Mouse (Mus musculus) midbrain, embryonic 13.5 days (tissue): ENCODE measurements around the gene Trim65. TPM values are rescaled to one million over a fixed set of nuclear protein-coding genes. Genes with fewer than 3 reads are reported as not detected.
A peak's percentile ranks its signal among the peaks of the same experiment; 100 is the strongest.

Source experiments
- ATAC-seq: fragments of 200-750 bp; cut with Nextera tagmentation; 2 replicates; pipeline ENCODE4 v1.8.0; 2017; ENCODE audit warnings: mild to moderate bottlenecking, moderate TSS enrichment, moderate library complexity
- H3K27ac ChIP-seq: fragments of 300-500 bp; sonication (generic); 2 replicates; pipeline ENCODE4 v1.5.1; 2015; ENCODE audit warnings: inconsistent platforms, mild to moderate bottlenecking, moderate library complexity
- H3K27me3 ChIP-seq: fragments of 300-500 bp; sonication (generic); 2 replicates; pipeline ENCODE4 v1.6.1; 2015; ENCODE audit warnings: mild to moderate bottlenecking, inconsistent platforms
- H3K36me3 ChIP-seq: fragments of 300-500 bp; sonication (generic); 2 replicates; pipeline ENCODE4 v1.6.1; 2015; ENCODE audit warnings: mild to moderate bottlenecking, inconsistent platforms
- H3K4me1 ChIP-seq: fragments of 300-500 bp; sonication (generic); replicated peaks from 2 replicates; pipeline ENCODE4 v1.6.1; 2015; ENCODE audit warnings: inconsistent platforms
- H3K4me2 ChIP-seq: fragments of 300-500 bp; sonication (generic); replicated peaks from 2 replicates; pipeline ENCODE4 v1.6.1; 2015; ENCODE audit warnings: moderate library complexity, mild to moderate bottlenecking, inconsistent platforms
- H3K4me3 ChIP-seq: fragments of 300-500 bp; sonication (generic); replicated peaks from 2 replicates; pipeline ENCODE4 v1.5.1; 2015; ENCODE audit warnings: mild to moderate bottlenecking, inconsistent platforms
- H3K9ac ChIP-seq: fragments of 300-500 bp; sonication (generic); replicated peaks from 2 replicates; pipeline ENCODE4 v1.6.1; 2015; ENCODE audit warnings: mild to moderate bottlenecking, inconsistent platforms
- H3K9me3 ChIP-seq: fragments of 300-500 bp; sonication (generic); 2 replicates; pipeline ENCODE4 v1.6.1; 2016; ENCODE audit warnings: mild to moderate bottlenecking, inconsistent platforms
- WGBS: fragments of 180-500 bp; shearing (Covaris S2); methylation state at CpG from one replicate; pipeline ENCODE4 v1.1.7; 2015; 5-methylcytosine and 5-hydroxymethylcytosine counted together
- polyA plus RNA-seq: library from polyadenylated mRNA; unstranded; fragments of >200 nt; fragmentation: Nextera tagmentation; extraction: Ambion mirVana; gene quantifications from 2 replicates; pipeline ENCODE4 v1.2.1, GENCODE M21; 2015

Trim65 gene
- polyA plus RNA-seq, 1 experiment from 2014 or later: 1.8 TPM

DNA sequence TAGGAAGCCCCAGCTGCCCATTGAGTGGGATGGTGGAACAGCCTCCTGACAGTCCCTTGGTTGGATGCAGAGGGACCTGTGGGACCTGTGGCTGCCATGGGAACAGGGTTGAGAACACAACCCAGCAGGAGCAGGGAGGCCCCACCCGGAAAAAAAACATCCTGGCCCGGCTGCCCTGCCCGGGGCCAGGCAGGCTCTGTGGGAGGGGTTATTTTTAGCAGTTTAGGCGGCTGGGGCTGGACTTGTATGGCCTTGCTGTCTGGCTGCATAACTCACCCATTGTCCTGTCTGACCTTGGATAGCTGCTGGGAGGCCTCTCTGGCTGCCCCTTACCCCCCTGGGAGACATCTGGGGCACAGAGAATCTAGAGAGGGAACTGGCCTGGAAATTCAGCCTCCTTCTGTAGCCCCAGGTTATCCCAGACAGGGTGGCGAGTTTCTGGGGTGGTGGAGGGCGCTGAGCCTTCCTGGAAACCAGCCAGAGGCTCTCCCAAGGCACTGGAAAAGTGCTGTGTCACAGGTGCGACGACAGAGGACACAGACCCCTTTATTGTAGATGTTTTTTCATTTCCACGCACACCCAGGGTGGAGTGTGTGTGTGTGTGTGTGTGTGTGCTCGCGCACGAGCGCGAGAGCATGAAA is 26.8 kb downstream of the Trim65 start:
- Histone ChIP-seq H3K4me3 (no peak overlapping the region), H3K9ac (no peak overlapping the region), H3K4me1 (peaks cover 48% of the 10 kb centered on the region), H3K4me2 (no peak overlapping the region), H3K27ac (no peak overlapping the region), H3K36me3 (no peaks in the 10 kb centered on the region), H3K9me3 (no peaks in the 10 kb centered on the region), H3K27me3 (peaks cover 39% of the 10 kb centered on the region)
- ATAC-seq: 0 out of 2 replicates have a peak, but pooled peaks have one; percentile 19
- 47% methylated on average over 14 of the region's 14 CpGs for WGBS

DNA sequence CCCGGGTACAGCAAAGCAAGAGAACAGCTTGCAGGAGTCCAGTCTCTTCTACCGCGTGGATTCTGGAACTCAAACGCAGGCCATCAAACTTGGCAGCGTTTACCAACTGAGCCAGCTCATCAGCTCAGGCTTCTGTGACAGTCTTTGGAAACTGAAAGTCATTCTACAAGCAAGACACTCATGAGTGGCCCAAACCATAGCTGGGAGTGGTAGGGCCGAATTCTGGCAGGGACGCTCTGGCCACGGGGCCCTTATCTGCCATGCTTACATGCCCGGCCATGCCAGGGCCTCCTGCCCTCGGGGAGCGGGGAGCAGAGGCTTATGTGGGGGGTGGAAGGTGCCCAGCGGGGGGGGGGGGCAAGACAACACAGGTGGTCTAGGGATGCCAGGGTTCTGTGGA is 27.4 kb downstream of the Trim65 start:
- no peak for ATAC-seq
- H3K27ac ChIP-seq: no peak overlapping the region
- no peak overlapping the region for H3K4me3 ChIP-seq
- H3K9me3 ChIP-seq: no peaks in the 10 kb centered on the region
- peaks cover 43% of the 10 kb centered on the region for H3K4me1 ChIP-seq
- H3K36me3 ChIP-seq: no peaks in the 10 kb centered on the region
- no peak overlapping the region for H3K9ac ChIP-seq
- peaks cover 33% of the 10 kb centered on the region for H3K27me3 ChIP-seq
- WGBS: 87% methylated on average over 11 of the region's 12 CpGs
- no peak overlapping the region for H3K4me2 ChIP-seq

DNA sequence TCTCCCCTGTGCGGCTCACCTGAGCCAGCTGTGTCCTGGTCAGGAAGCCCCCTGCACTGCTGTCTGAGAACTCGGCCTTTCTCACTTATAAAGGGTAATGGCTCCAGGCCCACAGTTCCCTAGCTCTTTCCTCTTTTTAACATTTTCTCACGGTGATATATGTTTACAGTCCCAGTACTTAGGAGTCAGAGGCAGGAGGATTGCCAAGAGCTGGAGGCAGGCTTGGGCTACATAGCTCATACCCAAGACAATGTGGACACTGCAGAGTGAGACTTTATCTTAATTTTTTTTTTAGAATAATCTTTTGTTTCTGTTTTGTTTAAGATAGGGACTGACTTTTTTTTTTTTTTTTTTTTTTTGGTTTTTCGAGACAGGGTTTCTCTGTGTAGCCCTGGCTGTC is 28.5 kb downstream of the Trim65 start:
- Histone ChIP-seq H3K9me3 (no peaks in the 10 kb centered on the region), H3K27ac (peak overlapping the region; percentile 76), H3K4me1 (peaks cover 34% of the 10 kb centered on the region), H3K9ac (no peak overlapping the region; the same call in 1 of the 2 replicates), H3K4me3 (no peak overlapping the region), H3K27me3 (peaks cover 22% of the 10 kb centered on the region), H3K4me2 (no peak overlapping the region), H3K36me3 (no peaks in the 10 kb centered on the region)
- ATAC-seq: peak; percentile 43; the same call in 1 of the 2 replicates
- WGBS: 61% methylated on average over 3 of the region's 4 CpGs

DNA sequence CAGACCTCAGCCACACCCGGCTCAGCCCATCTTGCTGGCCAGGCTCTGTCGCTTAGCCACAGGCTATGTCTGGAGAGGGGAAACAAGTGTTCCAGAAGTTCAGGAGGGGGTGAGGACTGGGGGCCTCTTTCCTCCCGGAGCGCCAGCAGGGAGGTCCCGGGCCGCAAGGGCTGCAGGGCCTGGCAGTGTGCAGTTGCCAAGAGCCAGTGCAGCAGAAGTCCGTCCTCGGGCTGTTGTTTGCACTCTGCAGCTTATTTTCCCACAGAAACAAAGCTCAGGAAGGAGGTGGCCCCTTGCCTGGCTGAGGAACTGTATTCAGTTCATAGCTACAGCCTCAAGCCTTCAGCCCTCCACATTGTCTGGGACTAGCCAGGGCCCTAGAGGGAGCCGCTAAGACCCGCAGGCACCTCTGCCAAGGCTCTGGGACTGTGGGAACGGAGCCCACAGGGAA is 29.0 kb downstream of the Trim65 start:
- H3K36me3 ChIP-seq: no peaks in the 10 kb centered on the region
- H3K27me3 ChIP-seq: peaks cover 17% of the 10 kb centered on the region
- WGBS: 44% methylated on average over 11 of the region's 11 CpGs
- H3K9ac ChIP-seq: peak overlapping the region; percentile 41; the same call in 1 of the 2 replicates
- ATAC-seq: peak; percentile 66; the same call in 1 of the 2 replicates
- no peak overlapping the region for H3K4me2 ChIP-seq
- no peaks in the 10 kb centered on the region for H3K9me3 ChIP-seq
- no peak overlapping the region for H3K4me3 ChIP-seq
- H3K27ac ChIP-seq: peak overlapping the region; percentile 76
- H3K4me1 ChIP-seq: peaks cover 29% of the 10 kb centered on the region

DNA sequence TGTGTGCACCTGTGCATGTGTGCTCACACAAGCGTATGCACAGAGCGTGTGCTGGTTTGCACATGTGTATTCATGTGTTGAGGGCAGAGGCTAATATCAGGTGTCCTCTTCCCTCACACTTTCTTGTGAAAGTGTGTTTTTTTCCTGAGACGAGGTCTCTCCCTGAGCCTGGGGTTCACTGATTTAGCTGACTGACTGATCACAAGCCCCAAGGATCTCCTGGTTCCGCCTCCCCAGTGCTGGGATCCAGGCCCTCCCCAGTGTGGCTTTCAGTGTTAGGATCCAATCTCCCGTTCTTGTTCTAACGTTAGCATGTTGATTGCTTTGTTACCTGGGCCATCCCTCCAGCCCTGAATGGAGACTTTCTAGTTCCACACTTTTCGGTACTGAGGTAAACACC is 30.1 kb downstream of the Trim65 start:
- Histone ChIP-seq H3K9me3 (no peaks in the 10 kb centered on the region), H3K4me1 (peaks cover 20% of the 10 kb centered on the region), H3K27me3 (peaks cover 6% of the 10 kb centered on the region), H3K4me3 (no peak overlapping the region), H3K36me3 (no peaks in the 10 kb centered on the region), H3K9ac (no peak overlapping the region), H3K27ac (no peak overlapping the region), H3K4me2 (no peak overlapping the region)
- ATAC-seq: no peak
- 84% methylated on average over 7 of the region's 7 CpGs for WGBS

DNA sequence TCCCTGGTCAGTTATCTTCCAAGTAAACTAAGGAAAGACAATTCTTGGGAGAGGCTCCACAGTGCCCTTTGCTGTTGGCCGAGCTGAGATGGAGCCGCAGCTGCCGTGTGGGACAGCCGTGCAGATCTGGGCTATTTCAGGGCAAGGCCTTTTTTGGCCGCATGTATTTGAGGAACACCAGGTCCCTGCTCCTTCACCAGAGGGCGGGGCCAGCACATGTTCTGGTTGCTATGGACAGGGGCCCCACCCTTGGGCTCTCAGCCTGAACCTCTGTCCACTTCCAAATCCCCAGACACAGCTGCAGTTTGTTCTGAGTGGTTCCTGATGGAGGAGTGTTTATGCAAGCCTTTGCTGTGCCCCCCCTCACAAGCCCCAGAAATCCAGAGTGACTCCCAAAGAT is 30.5 kb downstream of the Trim65 start:
- H3K36me3 ChIP-seq: no peaks in the 10 kb centered on the region
- H3K9me3 ChIP-seq: no peaks in the 10 kb centered on the region
- WGBS: 86% methylated on average over 6 of the region's 6 CpGs
- no peak overlapping the region for H3K27ac ChIP-seq
- no peak overlapping the region for H3K4me2 ChIP-seq
- ATAC-seq: no peak
- H3K4me3 ChIP-seq: no peak overlapping the region
- H3K27me3 ChIP-seq: peaks cover 1% of the 10 kb centered on the region
- H3K9ac ChIP-seq: no peak overlapping the region
- H3K4me1 ChIP-seq: peaks cover 20% of the 10 kb centered on the region

DNA sequence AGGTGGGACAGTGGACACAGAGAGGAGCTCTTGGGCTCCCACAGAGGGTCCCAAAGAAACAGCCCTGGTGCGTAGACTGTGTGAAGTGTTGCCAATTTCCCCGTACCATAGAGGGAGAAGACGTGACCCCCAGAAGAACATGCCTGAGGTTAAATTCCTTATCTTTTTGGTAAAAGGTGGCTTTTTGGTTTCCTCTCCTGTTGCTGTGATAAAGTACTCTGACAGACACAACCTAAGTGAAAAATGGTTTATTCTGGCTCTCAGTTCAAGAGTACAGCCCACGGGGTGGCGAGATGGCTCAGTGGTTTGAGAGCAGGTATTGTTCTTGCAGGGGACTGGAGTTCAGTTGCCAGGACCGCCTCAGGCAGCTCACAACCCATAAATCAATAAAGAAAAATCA is 31.5 kb downstream of the Trim65 start:
- H3K27ac ChIP-seq: no peak overlapping the region
- no peaks in the 10 kb centered on the region for H3K27me3 ChIP-seq
- 92% methylated on average over 6 of the region's 6 CpGs for WGBS
- no peak for ATAC-seq
- no peak overlapping the region for H3K4me2 ChIP-seq
- H3K4me3 ChIP-seq: no peak overlapping the region
- no peak overlapping the region for H3K9ac ChIP-seq
- H3K4me1 ChIP-seq: peaks cover 18% of the 10 kb centered on the region
- no peaks in the 10 kb centered on the region for H3K36me3 ChIP-seq
- no peaks in the 10 kb centered on the region for H3K9me3 ChIP-seq

DNA sequence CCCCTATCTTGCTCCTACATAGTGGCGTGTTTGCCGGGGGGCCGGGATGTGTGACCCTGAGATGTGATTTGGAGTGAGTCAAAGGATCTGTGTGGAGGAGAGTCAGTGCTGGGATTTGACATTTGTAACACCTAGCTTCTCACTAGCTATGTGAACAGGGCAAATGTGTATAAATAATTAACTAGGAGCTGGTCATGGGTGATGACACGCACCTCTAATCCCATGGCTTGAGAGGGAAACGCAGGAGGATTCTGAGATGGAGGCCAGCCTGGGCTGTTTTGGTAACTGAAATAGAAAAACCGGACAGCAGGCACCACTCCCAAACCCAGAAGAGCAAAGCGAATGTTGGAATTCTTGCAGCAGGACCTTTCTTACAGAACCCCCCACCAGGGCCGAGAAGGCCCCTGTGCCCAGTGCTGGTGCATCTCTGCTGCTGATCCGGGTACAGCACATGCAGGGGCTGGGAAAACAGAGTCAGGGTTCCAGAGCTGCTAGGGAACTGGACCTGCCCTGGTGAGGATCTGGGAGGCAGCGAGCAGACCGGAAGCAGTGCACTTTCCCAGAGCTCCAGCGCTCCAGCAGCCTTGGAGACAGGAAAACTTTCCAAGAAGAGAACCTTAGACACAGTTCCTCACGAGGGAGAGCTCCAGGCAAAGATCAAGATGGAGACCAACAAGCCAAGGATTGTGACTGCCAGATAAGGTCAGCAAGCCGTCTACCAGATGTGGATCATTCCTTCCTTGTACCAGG is 32.0 kb downstream of the Trim65 start:
- Histone ChIP-seq H3K36me3 (no peaks in the 10 kb centered on the region), H3K9me3 (no peaks in the 10 kb centered on the region), H3K4me1 (peaks cover 12% of the 10 kb centered on the region), H3K27me3 (no peaks in the 10 kb centered on the region), H3K4me3 (no peak overlapping the region), H3K9ac (no peak overlapping the region), H3K27ac (no peak overlapping the region), H3K4me2 (no peak overlapping the region)
- WGBS: 76% methylated on average over 14 of the region's 14 CpGs
- ATAC-seq: no peak

DNA sequence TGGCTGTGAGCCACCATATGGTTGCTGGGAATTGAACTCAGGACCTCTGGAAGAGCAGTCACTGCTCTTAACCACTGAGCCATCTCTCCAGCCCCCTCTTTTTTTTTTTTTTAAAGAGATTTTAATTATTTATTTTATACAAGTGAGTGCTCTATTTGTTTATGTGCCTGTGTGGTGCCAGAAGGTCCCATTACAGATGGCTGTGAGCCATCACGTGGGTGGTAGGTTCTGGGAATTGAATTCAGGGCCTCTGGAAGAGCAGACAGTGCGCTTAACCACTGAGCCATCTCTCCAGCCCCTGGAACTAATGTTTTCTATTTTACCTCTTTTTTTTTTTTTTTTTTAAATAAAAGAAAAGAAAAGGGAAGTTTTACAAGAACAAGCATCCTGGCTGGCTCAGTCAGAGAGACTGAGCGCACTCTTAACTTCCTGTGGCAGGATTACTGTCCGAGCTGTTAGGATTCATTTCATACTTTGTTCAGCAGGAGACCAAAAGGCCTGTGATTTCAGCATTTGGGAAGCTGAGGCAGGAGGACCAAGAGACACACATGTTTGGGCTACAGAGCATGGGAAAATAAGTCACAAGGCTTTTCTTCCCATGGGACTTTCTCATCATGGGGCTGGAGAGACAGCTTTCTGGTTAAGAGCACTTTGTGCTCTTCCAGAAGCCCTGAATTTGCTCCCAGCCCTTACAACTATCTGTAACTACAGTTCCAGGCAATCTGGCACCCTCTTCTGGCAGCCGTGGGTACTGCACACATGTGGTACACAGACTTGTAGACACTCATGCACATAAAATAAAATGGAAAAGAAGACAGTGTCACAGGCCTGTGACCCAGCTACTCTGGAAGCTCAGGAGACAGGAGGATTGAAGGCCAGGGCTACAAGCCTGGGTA is 34.5 kb downstream of the Trim65 start:
- no peak overlapping the region for H3K4me2 ChIP-seq
- WGBS: 90% methylated on average over 5 of the region's 5 CpGs
- no peaks in the 10 kb centered on the region for H3K4me1 ChIP-seq
- H3K36me3 ChIP-seq: no peaks in the 10 kb centered on the region
- no peak overlapping the region for H3K4me3 ChIP-seq
- H3K9me3 ChIP-seq: no peaks in the 10 kb centered on the region
- H3K9ac ChIP-seq: no peak overlapping the region
- ATAC-seq: no peak
- H3K27ac ChIP-seq: no peak overlapping the region
- H3K27me3 ChIP-seq: no peaks in the 10 kb centered on the region

DNA sequence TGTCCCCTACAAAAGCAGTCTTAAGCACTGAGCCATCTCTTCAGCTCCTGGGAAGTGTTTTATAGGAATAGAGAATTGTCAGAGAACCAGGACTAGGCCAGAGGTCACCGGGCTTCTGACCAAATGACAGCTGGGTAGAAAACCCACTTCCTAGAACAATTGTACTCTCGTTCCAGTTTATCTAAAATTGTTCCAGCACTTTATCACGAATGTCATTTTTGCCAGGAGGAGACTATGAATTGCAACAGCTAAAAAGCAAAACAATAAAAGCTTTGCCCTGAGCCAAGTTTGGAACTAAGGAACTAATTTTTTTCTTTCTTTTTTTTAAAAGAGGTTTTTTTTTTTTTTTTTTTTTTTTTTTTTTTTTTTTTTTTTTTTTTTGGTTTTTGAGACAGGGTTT is 35.4 kb downstream of the Trim65 start:
- H3K9me3 ChIP-seq: no peaks in the 10 kb centered on the region

DNA sequence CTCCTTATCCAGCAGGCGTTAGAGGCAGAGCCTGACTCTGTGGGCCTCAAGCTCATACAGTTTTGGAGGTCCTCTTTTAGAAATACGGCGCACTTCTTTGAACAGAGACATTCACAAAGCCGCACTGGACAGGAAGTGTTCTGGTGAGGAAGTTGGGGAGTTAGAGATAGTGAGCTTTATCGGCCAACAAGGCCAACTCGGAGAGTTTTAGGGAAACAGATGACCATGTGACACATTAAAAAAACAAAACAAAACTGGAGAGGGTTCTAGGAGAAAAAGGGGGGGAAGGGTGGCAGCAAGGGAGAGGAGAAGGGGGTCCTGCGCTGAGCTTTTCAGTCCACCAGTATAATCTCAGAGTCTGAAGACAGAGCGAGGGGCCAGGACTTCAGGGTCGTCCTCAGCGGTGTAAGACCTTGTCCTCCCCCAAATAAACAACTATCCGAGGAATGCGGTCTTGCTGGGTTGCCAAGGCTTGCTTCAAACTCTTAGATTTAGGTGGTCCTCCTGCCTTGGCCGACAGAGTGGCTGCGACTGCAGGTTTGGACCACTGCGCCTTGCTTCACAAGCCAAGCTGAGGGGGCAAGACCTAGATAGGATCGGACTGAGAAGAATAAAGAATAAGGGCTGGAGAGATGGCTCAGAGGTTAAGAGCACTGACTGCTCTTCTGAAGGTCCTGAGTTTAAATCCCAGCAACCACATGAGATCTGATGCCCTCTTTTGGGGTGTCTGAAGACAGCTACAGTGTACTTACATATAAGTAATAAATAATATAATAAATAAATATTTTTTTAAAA is 37.0 kb downstream of the Trim65 start:
- H3K27me3 ChIP-seq: no peaks in the 10 kb centered on the region
- H3K4me2 ChIP-seq: no peak overlapping the region
- H3K4me3 ChIP-seq: no peak overlapping the region
- no peaks in the 10 kb centered on the region for H3K36me3 ChIP-seq
- ATAC-seq: no peak
- 73% methylated on average over 16 of the region's 16 CpGs for WGBS
- H3K4me1 ChIP-seq: no peaks in the 10 kb centered on the region
- H3K27ac ChIP-seq: no peak overlapping the region
- no peak overlapping the region for H3K9ac ChIP-seq
- no peaks in the 10 kb centered on the region for H3K9me3 ChIP-seq

More for the DNA sequence above, 35.4 kb downstream of the Trim65 start:
- Histone ChIP-seq H3K27me3 (no peaks in the 10 kb centered on the region), H3K36me3 (no peaks in the 10 kb centered on the region), H3K4me2 (no peak overlapping the region), H3K9ac (no peak overlapping the region), H3K4me3 (no peak overlapping the region), H3K27ac (no peak overlapping the region), H3K4me1 (no peaks in the 10 kb centered on the region)
- 88% methylated on average over 3 of the region's 3 CpGs for WGBS
- ATAC-seq: no peak
